Mouse (Mus musculus) mouse embryonic stem cell (cell line): Measurements from ENCODE around the gene Padi3.

Experiments
- in situ Hi-C, 2 experiments: fragments of 300-500 bp; cut with MboI; formaldehyde crosslinking; loops; 1 replicate in 1 of 2; 3 replicates in 1 of 2; pipeline ENCODE4 v1.14.3; 2019 to 2020; ENCODE audit warnings: low sequenced_read_pairs in 2 of 2, low pct_unique_long_range_greater_than_20kb in 1 of 2, mixed read lengths in 1 of 2; ENCODE audit not compliant: unreplicated experiment in 1 of 2

Gene Padi3

DNA sequence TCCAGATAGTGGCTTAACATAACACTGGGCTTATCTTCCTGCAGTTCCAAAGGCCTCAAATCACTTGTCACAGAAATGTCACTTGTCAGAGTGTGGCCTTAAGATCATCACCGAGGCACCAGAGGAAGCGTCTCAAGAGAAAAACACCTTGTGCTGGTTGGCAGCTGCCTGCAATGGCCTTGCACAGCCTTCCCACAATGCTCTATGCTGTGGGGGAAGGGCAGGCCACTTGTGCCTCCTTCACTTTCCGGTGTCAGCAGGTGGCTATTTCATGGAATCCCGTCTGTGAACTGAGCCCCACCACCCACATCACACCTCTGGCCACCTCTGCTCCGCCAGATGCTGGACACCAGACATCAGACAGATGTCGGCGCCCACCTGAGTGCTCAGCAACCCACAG lies 57.1 kb downstream of the Padi3 start:
- in situ Hi-C loops: no loop called here

DNA sequence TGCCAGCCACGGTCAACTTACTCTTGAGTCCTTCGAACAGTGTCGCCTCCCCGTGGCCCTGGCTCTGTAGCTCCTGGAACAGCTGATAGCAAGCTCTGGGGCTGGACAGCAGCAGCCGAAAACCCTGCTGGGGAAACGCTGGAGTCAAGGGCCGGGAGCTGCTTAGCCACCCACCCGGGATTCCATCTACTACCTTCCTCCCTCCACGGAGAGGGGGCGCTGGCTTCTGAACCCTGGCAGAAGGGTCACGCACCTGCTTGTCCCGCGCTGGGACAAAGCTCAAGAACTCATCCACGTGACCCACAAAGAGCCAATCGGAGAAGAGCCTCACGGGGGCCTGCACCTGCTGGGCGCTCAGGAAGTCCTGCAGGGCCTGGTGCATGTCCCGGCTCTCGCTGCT lies 60.1 kb downstream of the Padi3 start:
- in situ Hi-C loops: no loop called here

DNA sequence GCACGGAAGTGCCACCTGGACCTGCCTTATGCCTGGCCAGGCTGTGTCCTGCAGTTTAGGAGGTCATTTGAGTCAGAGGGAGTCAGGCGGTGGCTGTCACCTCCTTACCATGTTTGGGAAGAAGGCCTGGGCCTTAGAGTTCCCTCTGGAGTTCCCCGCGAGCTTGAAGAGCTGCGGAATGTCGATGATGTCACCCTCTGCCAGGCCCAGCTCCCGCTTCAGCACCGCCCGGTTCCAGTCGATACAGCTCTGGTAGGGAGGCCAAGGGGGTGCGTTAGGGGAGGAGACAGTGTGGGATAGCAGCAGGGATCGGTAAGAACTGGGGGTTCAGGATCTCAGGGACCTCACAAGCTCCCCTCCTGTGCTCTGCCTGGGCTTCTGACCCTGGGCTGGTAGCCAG lies 62.5 kb downstream of the Padi3 start:
- in situ Hi-C loops: loop anchor here in 1 of 2 experiments (10.0 kb wide), 1 partner anchor 153 kb away; no protein-coding TSS in a partner anchor

DNA sequence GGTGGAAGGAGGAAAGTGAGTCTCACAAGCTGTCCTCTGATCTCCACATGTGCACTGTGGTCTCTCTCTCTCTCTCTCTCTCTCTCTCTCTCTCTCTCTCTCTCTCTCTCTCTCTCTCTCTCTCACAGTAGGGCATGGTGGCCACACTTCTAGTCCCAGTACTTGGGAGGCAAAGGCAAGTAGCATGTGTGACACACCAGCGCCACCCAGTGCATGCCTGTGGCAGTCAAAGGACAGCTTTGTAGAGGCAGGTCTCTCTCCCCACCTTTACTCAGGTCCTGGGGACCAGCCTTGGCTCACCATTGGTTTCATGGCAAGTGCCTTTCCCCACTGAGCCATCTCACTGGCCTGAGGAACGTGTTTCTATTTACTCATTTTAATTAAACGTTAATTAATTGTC lies 65.8 kb downstream of the Padi3 start:
- in situ Hi-C loops: loop anchor here in 1 of 2 experiments (10.0 kb wide), 1 partner anchor 150 kb away; no protein-coding TSS in a partner anchor

DNA sequence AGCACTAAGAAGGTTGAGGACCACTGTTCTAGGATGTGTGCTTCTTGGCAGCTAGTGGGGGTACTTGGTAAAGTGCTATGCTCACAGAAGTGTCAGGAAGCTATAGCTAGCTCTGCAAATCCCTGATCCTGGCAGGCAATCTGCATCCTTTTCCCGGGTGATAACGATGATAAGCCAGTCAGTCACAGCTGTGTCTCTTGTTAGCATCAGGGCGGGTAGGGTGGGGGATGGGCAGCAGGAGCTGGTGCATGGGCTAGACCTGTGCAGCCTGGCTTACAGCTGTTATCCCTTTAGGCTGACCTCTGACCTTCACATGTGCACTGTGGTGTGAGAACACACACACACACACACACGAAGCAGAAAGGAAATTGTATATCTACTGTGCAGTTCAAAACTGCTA lies 67.4 kb downstream of the Padi3 start:
- in situ Hi-C loops: loop anchor here in 1 of 2 experiments (10.0 kb wide), 1 partner anchor 148 kb away; no protein-coding TSS in a partner anchor

DNA sequence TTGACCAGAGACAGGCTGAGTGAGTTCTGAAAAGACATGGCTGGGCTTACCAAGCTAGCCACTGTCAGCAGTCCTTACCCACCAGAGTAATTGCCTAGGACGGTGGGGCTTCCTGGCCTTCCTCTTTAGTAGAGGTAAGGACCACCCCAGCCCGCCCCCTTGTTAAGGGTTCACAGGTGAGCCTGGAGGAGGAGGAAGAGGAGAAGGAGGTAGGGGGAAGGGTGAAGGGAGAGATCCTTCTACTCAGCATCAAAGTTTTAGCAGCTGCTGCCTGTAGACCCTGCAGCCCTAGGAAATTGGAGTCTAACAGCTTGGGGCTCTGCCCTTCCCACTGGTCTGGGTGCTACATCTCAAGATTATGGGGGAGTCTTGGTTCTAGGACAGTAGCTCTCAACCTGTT lies 67.9 kb downstream of the Padi3 start, which contains the start of gene Padi6:
Padi6 (minus strand) TSS at position 101 of the 400 bp plus-strand sequence.
- in situ Hi-C loops: loop anchor here in 1 of 2 experiments (10.0 kb wide), 1 partner anchor 148 kb away; no protein-coding TSS in a partner anchor

DNA sequence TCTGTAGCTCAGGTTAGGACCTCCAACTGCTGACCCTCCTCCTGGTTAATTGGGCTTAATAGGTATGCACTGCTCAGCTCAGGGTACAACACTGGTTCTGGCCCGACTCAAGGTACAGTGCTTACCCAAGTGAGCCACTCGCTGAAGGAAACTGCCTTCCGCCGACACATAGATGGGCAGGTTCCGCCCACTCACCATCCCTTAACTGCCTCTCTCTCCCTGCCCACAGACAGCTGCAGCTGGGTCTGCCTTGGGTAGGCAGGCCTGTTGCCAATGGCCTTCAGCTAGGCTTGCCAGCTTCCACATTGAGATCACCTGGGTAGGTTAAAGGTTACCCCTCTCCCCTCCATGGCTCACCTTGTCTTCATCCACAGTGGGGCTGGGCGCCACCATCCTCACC lies 69.0 kb downstream of the Padi3 start:
- in situ Hi-C loops: loop anchor here in 1 of 2 experiments (10.0 kb wide), 1 partner anchor 147 kb away; no protein-coding TSS in a partner anchor

DNA sequence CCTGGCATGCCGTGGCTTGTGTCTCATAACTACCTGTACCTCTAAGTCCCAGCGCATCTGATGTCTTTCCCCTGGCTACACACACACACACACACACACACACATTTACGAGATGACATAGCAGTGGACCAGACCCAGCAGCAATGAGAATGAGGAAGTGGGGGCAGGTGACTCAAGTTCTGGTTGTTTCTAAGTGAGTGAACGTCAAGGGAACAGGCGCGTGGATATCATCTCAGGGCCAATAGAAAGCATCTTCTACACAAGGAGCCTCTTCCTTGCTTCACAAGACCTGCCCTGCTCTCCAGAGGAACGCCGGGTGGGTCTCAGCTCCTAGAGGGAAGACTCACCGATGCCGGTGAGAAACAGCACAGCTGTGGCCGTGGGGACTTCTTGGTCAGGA lies 69.8 kb downstream of the Padi3 start:
- in situ Hi-C loops: loop anchor here in 1 of 2 experiments (10.0 kb wide), 1 partner anchor 146 kb away; no protein-coding TSS in a partner anchor
